Mouse (Mus musculus): Measurements from ENCODE around the gene Stat1. TPM values are rescaled to one million over a fixed set of nuclear protein-coding genes. Genes with fewer than 3 reads are reported as not detected.

Stat1 gene
- polyA plus RNA-seq, 2 experiments from 2014 or later = 971 to 1,303 TPM

DNA sequence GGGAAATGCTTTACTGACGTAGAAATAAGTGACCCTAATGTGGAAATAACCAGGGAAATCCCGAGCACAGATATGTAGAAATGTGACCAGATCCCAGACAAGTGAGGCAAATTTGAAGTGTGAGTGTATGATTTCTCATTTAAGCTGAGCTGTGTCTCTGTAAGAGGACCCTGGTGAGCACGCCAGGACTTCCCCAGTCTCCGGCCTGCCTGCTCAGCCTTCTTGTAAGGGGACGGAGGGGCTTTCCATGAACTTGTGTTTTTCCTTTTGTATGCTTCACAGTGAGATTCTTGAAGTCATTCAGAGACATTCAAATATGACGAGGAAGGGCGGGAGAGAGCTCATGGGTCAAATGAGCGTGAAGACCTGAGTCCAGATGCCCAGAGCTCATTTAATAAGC lies 14.0 kb downstream of the Stat1 start:
- peak; percentile 53 for ATAC-seq

GRCm38 (mm10) chr1:52137292-52137691 lies 18.1 kb downstream of the Stat1 start:
- no peak for ATAC-seq

DNA sequence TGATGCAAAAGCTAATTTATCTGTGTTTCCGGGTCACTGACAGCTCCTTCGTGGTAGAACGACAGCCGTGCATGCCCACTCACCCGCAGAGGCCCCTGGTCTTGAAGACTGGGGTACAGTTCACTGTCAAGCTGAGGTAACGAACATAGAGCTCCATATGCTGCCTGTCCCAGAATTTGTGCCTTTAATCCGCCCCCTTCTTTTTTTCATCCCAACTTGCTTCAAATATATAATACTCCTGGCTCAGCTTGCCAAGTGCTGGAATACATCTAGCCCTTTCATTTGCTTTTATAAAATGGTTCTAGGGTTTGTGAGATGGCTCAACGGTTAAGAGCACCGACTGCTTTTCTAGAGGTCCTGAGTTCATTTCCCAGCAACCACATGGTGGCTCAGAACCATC lies 21.3 kb downstream of the Stat1 start:
- no peak for ATAC-seq

DNA sequence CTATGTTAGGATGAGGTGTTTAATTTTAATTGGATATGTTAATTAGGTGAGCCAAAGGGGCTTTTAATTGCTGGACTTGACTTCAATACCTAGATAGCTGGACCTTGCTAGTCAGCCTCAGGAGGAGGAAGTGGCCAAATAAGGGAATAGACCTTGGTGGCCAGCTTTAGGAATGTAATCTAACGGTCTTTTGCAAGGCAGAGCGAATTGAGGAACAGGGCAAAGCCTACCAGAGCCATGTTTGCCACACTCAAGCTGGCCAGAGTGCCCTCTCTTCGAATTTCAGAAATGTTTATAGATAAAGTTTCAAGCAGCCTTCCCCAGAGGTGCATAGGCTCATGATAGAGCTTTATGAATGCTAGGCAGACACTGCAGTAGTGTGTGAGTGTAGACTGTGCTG lies 22.2 kb downstream of the Stat1 start:
- ATAC-seq = no peak

DNA sequence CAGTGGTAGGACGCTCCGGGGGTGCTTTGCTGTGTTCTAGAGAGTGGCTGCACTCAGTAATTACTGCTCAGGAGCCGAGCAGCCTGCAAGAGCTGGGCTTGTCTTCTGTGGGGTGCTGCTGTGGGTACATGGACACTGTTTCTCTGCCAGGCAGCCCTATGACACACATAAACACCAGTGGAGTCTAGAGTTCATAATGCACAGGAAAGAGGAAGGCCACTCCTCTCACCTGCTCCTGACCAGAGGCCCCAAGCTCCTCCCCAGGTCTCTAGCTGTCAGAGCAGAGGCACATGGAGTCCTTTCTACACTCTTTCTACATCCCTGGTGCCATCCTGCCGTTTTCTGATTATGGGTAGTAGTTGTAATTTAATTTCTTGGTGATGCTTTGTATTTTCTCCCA lies 22.9 kb downstream of the Stat1 start:
- no peak for ATAC-seq

GRCm38 (mm10) chr1:52143191-52143590 lies 24.0 kb downstream of the Stat1 start:
- no peak for ATAC-seq

DNA sequence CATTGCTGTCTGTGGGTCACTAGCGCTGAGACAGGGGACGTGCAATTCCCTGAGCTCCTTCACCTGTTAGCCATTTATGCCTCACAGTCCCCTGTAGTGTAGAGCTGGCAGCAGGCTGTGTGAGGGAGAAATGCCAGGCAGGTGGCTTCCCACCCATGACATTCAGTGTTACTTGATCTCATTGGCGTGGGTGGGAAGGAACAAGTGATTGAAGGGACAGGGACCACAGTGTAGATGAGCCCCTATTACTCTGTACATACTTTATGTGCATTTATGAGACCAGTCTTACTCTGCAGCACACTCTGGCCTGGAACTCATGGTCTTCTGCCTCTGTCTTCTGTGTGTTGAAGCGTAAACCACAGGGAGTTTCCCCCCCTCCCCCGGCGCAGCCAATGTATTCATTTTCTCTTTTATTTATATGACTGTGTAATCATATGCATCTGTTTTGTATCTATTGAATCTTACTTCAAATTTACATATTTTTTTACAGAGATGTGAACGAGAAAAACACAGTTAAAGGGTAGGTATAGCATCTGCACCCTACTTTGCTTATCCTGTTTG lies 24.4 kb downstream of the Stat1 start:
- ATAC-seq = peak; percentile 71

GRCm38 (mm10) chr1:52144907-52145306 lies 25.7 kb downstream of the Stat1 start:
- no peak for ATAC-seq

- peak; percentile 36 for ATAC-seq
Observed at GRCm38 (mm10) chr1:52146214-52146970, 27.2 kb downstream of the Stat1 start.

DNA sequence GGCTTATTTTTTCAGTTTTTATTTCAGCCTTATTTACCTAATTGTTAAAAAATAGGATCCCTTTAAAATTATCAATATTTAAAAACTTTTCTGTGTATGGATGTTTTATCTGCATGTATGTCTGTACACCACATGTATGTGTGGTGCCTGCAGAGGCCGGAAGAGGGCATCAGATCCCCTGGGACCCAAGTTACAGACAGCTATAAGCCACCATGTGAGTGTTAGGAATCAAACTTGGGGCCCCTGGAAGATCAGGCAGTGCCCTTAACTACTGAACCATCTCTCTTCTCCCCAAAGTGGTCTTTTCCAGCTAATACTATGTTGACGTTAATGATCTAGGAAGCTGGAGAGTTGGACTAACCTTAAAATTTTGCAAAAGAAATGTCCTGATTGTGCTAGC lies 28.2 kb downstream of the Stat1 start:
- no peak for ATAC-seq

- no peak for ATAC-seq
Observed at GRCm38 (mm10) chr1:52148178-52148577, 28.9 kb downstream of the Stat1 start.

DNA sequence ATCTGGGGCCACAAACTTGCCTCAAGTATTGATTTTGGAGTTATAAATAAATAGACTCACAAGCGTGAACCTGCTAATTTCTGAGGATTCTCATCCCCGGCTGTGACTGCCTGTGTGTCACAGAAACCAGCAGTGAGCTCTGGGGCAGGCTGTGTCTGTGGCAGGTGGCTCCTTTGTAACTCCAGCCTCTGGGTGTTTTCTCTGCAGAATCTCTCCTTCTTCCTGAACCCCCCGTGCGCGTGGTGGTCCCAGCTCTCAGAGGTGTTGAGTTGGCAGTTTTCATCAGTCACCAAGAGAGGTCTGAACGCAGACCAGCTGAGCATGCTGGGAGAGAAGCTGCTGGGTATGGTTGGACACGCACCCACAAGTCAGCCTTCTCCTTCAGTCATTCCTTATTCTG lies 29.5 kb downstream of the Stat1 start:
- ATAC-seq = no peak

GRCm38 (mm10) chr1:52149934-52150346 lies 30.7 kb downstream of the Stat1 start:
- no peak for ATAC-seq

DNA sequence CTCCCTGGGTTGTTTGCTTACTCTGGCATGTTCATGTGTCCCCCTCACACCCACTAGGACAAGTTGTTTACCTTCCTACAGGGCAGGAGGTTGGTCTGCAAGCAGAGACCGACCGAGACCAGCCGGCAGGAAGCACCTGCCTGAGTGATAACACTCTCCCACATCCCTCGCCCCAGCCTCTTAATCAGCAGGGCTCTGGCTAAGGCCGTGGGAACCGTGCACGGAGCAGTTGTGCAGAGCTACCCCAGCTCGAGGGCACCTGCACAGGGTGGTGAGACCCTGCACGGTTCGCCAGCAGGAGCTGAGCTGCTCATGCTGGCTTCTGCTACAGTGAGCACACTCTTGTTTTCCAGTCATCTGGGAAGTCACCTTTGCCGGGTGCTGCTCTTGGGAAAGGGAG lies 31.4 kb downstream of the Stat1 start:
- ATAC-seq = peak; percentile 54

- no peak for ATAC-seq
Observed at GRCm38 (mm10) chr1:52151166-52151565, 31.9 kb downstream of the Stat1 start.

DNA sequence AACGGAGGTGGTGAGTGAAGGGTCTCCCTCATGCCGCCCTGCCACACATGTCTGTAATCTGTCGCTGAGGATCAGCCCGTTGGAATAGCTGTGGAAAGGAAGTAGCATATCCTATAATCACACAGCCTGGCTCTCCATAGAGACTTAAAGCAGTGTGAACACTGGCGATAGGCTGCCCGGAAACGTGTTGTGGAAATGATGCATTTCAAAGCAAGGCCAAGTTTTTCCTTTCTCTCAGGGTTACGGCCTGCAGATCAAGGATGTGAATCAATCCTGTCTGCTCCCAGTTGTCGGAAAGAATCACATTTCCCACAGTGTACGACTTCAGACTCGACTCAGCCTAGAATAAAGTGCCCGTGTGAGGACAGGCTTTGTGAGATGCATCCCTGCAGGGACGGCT lies 33.1 kb downstream of the Stat1 start:
- no peak for ATAC-seq

GRCm38 (mm10) chr1:52152936-52153335 lies 33.7 kb downstream of the Stat1 start:
- no peak for ATAC-seq

DNA sequence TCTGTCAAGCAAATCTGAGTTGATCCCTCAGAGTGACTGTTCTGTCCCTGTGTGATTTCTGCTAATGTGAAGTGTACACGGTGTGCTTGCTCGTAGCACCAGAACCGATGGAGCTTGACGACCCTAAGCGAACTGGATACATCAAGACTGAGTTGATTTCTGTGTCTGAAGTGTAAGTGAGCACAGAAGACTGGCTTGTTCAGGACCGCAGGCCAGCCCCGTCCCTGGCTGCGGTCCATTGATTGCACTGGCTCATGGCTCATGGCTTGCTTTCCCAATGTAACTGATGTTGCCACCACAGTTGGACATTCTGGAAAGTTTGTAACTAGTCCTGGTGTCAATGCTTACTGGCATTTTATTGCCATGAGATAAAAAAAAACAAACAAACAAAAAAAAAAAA lies 35.6 kb downstream of the Stat1 start:
- ATAC-seq = no peak

GRCm38 (mm10) chr1:52156351-52156750 lies 37.1 kb downstream of the Stat1 start:
- no peak for ATAC-seq

GRCm38 (mm10) chr1:52158040-52158439 lies 38.8 kb downstream of the Stat1 start:
- ATAC-seq = no peak

DNA sequence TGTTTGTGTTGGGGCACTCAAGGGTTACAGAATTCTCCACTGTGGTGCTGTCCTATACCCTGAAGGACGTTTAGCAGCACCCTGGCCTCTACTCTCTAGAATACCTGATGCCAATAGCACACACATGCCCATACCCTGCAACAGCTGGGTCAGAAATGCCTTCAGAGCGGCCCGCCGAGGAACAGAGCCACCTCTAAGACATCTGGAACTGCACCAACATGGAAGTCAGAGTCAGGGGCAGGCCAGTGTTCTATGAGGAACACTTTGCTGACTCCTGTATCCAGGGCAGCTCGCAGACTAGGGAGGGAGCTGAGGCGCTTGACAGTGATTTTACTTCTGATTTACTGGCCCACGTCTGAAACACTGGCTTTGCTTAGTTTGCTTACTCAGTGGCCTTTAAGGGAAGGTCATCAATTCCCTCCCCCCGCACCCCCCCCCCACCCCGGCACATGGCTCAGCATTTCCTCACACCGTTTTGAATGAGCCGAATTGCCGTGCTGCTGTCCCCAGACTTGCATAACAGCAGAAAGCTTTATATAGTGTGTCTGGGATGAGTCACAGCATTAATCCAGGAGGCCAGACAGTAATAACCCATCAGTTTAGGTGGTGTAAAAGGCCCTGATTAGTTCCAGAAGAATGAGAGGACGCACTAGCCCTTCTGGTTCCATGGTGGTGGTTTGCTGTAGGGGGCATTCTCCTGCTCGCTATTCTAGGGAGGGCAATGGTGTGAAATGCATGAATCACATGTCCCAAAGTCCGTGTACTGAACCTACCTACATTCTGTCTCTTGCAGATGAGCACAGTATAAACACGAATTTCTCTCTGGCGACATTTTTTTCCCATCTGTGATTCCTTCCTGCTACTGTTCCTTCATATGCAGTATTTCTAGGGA lies 39.5 kb downstream of the Stat1 start:
- ATAC-seq = no peak

- no peak for ATAC-seq
Observed at GRCm38 (mm10) chr1:52161151-52161550, 41.9 kb downstream of the Stat1 start.

DNA sequence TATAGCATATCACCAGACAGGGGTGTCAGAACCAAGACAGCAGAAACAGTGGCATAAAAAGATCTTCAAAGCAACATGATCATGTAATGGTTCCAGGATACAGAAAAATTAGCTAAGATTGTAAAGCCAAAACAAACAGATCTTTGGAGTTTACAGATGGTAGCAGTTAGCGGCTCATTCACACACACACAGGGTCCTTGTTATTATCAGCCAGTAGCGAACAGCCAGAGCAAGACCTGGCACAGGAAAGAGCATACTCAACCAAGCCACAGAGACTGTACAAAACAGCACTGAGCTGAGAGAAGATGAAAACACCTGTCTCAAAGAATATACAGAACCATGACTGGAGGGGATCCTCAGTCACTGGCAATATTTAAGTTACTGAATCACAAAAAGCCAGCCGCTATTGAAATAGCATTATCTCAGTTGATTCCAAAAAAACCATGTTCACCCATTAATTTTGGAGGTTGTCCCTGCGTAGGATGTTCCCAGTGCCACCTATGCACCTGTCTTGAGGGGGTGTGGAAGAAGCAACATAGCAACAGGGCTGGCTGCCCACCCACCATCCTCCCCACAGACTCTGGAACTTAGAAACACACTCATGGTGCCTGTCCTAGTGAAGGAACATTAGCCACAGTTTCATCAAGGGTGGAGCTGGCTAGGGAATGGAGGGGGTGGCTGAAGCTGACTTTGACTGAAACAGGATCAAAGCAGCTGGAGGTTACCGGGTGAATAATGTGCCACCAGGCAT lies 44.6 kb downstream of the Stat1 start:
- no peak for ATAC-seq
